Mouse (Mus musculus) spleen, postnatal 36 days (tissue): ENCODE measurements around the gene Man1c1.

ENCODE experiments used
- DNase-seq, 2 experiments: peaks; one replicate each; pipeline ENCODE4 v3.0.0; 2022; ENCODE audit warnings: low spot score in 2 of 2, mixed read lengths in 1 of 2

Gene Man1c1

DNA sequence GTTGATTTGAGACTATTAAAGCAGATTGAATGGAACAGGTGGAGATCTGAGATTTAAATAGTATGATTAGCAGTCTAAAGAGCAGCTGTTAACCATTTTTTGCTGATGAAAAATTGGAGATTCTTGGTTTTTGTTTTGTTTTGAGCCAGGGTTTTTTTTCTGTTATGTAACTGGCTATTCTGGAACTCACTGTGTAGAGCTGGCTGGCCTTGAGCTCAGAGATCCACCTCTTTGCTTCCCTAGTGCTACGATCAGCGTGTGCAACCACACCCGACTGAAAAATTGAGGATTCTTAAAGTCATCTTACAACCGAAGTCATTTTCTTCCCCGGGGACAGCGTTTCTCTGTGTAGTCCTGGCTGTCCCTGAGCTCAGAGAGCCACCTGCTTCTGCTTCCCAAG lies 192.4 kb downstream of the Man1c1 start:
- no peak for DNase-seq
